Mouse (Mus musculus) heart, adult 18-20 months (tissue): ENCODE results near the gene Ccdc85c. TPM values are rescaled to one million over a fixed set of nuclear protein-coding genes. Genes with fewer than 3 reads are reported as not detected.
A peak's percentile ranks its signal among the peaks of the same experiment; 100 is the strongest.

ENCODE experiments used
- DNase-seq, 2 experiments: peaks; one replicate each; pipeline ENCODE4 v3.0.0; 2021 to 2022; ENCODE audit warnings: mixed read lengths in 1 of 2
- total RNA-seq, 2 experiments: library from RNA; stranded (reverse); gene quantifications; 2 replicates each; pipeline ENCODE4 v1.2.3; 2021

The Ccdc85c gene
- total RNA-seq, 2 experiments from 2014 or later, result 38.5 to 42.5 TPM

DNA sequence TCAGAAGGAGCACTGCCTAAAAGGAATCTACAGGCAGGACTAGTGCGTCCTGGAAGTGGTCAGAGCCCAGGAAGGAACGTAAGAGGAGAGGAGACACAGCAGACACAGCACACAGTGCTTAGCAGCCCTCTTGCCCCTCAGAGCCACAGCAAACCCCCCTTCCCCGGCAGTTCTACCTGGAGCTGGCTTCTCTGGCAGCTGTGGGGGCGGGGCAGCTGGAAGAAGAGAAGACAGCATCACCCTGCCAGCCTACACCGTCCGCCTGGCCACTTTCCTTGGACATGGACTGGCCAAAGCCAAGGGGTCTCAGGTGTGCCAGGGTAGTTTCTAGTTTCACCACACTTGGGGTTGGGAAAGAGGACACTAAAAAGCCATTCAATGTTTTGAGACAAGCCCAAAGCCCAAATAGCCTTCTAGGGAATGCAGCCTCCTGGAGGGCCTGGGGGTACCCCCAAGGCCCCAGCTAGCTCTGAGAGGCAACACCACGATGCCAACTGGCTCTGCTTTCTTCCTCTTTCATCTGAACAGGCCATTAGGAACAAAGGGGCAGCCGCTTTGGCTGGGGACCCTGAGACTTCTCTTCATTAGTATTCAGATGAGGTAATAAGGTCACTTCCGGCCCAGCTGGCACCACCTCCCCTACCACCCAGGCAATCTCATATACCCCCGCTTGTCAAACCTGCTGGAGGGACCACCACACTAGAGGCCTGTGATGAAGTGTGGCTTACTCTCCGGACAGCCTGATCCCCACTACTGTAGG is 58.4 kb downstream of the Ccdc85c start:
- DNase-seq, result no peak

DNA sequence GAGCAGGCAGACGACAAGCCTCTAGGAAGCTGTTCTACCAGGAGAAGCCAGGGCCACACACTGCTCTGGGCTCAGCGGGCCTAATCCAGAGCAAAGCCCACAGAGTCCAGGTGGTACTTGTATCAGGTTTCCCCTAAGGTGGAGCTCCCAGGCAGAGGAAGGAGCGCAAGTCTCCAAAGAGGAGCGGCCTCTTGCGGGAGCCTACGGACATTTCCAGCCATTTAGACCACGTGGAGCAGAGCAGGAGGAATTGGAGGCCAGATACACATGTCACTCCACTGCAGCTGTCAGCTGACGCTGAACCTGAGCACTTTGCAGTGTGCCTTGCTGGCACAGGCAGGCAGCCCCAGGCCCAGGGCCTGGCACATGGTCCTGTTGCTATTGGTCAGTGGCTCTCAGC is 60.1 kb downstream of the Ccdc85c start:
- DNase-seq, result no peak

DNA sequence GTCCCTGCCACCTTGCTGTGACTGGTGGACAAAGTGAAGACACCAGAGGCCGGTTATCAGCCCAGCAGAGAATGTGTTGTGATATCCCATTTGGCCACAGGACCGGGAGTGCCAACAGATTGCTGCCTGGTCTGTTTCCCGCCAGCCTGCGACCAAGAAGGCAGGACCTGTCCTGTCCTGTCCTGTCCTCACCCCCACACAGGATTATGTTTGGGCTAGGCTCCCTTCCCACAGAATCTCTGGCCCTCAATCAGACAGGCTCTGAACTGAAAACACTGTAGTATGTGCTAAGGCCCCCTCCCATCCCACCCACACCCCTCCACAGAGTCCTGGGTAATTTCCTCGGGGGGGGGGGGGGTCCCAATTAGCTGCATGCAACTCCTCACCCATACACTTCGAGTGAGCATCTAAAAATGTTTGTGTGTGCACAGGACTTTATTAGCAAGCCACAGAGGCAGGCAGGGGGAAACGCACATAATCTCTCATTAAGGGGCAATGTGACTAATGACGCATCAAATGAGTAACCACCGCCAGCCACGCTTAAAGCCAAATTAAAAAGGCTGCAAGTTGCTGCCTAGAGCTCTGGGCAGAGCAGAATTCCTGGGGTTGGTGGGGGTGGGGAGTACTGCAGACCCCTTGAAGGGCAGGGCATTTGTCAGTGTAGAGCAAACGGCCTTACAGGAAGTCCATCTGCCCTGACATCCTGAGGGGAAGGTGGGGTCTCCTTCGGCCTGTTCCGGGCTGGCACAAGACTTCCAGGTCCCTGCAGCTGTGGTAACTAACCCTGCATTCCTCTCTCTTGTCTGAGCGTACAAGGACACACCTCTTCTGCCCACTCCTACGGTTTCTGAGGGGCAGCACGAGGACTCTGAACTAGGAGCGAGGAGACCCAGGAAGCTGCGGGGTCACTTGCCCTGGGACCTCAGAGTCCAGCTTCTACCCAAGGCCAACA is 61.9 kb downstream of the Ccdc85c start:
- DNase-seq, result no peak

DNA sequence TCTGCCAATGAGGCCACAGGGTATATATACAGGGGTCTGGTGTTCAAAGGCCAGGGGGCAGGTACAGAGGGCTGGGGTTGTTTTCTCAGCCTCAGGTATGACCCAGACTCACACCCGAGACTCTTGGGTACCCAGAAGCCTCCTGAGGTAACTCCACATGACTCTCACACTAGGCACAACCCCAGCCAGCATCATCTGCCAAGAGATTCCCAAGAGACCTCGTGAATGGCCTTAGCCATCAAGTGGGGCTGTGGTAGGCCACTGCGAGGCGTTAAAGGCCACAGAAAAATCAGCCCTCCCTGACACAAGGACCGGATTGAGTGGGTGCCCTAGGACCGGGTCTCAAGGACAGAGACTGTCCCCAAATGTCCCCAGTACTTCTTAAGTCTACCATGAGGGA is 62.7 kb downstream of the Ccdc85c start:
- no peak for DNase-seq

DNA sequence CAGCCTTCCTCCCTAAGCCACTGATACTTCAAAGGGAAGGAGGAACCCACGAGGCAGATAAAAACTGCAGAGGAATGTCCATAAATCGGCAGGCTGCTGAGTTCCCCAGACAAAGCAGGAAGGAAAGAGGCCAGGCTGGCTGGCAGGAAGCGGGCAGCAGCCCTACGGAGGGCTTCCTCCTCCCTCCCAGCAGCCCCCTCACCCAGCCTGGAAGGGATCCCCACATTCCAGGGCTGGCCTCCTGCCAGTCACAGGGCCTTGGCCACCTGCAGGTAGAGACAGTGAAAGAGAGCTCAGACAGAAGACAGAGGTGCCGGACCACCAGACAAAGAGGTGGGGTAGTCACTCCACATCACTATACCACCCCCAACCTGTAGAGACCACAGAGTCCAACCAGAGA is 63.2 kb downstream of the Ccdc85c start:
- no peak for DNase-seq

DNA sequence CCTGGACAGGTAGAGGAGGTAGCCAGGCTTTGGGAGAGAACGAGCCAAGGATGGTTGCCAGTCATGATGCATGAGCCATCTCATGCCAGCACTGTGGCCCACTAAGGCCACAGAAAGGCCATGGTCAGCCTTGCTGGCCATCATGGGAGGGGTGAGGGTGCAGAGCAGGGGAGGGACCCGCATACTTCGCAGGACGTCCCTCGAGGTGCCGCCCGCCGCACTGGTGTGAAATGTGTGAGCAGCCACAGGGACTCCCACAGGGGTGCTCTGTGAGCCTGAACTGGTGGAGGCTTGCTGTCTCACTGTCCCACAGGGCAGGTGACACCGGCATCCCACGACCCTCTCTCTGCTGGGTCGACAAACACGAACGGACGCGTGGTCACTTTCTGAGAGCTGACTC is 64.6 kb downstream of the Ccdc85c start:
- no peak for DNase-seq

DNA sequence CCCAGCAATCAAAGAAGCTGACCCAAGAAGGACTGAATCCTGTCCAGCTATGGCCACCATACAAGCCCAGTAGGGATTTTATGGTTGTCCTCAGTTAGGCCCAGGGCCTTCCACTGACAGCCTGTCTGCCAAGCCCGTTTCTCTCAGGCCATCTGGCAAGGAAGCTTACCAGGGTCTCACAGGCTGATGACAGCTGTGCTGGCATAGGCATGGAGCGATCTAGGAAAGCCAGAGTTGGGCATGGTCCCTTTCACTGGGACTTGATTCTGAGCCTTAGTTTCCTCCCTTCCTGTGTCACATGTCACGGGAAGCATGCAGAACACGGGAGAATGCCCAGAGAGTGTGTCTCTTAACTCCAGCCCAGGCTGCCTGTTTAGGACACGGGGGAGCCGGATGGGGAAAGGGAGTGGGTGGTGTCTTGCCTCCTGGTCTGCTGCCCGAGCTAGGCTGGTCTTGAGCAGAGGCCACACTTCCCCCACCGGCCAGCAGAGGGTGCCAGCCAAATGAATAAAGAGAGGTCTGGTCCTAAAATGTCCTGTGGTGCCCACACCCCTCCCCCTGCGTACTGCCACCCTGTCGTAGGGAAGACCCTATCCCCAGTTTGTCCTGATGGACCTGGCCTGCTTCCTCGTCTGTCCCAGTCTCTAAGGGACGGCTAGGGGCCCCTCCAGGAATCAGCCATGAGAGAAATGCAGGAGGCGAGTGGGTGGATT is 66.3 kb downstream of the Ccdc85c start:
- DNase-seq, result peak; percentile 73 to 90

DNA sequence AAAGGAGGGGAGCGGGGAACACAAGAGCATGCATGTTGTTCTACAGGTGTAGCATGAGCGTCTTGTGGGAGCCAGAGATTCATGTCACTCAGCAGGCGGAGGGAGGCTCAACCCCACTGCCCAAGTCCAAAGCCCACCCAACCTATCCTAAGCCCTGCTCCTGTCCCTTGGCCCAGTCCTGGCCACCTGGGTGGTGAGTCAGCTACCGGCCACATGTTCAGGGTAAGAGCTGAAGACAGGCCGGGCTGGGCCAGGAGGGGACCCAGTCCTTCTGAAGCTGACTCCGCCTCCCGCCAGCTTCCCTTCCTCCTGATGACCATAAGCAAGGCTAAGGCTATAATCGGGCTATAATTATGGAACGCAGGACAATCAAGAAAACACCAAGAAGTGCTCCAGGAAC is 67.0 kb downstream of the Ccdc85c start:
- no peak for DNase-seq

DNA sequence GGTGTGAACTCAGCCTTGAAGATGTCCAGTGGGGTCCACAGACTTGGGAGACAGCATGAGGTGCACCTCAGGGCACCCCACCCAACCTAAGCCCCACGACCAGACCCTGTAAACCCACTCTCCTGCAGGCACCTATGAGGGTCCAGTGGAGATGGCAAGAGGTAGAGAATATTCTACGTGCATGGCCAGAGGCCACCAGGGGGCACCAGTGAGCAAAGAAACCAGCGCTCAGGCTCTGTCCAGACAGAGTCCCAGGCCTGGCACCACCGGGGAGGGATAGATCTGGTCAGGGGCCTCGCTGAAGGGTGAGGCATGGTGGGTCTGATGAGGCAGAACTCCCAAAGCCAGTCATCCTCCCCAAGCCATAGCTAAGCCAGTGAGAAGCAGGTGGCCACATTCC is 68.6 kb downstream of the Ccdc85c start:
- peak; percentile 54 to 90 for DNase-seq

DNA sequence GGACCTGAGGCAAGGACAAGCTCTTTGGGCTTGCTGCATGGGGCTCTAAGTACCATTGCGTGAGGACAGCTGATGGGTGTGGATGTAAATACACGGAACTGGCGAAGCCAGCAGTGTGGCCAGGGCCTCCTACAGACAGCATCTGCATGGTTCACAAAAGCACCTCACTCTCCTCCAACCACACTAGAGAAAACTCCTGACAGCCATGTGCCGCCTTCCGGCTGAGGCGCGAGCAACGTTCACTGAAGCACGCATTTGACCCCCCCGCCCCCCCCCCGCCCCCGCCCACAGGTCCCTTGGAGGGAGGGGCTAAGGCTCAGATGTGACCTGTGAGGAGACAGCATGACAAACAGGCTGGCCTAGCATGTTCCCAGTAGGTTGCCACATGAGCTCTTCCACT is 70.2 kb downstream of the Ccdc85c start:
- DNase-seq, result no peak

DNA sequence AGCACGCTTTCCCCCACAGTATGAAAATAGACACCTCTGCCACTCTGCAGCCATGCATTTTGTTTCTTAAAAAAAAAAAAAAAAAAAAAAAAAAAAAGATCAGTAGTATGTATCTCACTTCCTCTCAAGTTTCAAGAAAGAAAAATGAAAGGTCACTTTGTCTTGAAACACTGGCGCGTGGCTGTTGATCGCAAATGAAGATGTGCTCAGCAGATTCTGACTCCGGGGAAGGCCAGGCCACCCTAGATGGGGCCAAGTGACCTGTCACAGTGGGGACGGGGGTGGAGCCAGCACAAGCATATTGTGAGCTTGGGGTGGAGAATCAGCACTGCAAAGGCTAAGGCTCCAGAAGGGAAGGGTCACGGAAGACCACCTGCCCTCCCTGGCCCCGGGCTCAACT is 71.3 kb downstream of the Ccdc85c start:
- no peak for DNase-seq

DNA sequence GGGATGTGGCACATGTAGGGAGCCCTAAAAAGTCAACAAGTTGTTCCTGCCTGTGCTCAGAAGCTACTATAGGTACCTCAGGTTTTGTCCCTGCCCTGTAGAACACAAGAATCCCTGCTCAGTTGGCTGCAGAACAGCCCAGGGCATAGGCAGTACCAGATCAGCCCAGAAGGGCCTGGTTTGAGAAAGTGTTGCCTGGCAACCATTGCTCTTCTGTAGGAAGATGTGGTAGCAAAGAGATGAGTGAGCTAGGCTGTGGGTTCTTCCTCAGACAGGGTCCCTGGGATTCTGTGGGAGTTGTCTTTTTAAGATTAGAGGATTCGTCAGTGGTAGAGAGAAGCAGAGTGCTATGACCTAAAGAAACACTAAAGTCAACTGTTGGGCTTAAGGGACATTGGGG is 75.1 kb downstream of the Ccdc85c start:
- no peak for DNase-seq

DNA sequence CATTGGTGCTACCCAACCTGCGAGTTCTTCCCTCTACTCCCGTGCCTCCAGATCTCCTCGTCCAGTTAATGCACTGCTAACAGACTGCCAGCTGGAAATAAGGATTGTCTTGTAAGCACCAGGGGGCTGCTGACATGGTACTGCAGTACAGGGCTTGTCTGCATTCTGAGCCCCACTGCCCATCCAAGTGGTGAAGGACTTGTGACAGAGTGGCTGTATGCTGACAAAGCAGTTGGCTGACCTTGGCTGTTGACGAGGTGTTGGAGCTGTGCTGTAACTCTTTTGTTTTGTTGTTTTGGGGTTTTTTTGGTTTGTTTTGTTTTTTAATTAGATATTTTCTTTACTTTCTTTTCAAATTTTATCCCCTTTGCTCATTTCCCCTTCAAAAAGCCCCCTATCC is 76.8 kb downstream of the Ccdc85c start:
- DNase-seq, result no peak

DNA sequence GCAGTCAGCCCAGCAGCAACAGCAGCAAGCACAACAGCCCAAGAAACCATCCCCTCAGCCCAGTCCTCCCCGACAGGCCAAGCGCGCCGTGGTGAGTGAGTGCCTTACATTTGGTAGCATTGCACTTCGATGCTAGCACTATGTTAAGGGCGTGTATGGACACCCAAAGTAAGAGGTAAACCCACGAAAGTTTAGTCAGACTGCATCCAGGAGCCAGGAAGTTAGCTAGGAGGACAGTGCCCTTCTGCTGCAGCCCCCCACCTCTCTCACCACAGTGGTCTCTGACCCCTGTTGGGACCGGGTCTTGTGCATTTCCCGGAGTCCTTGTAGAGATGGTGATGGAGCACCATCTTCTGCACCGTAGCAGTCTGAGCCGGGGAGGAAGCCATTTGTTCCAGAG is 79.5 kb downstream of the Ccdc85c start:
- DNase-seq, result no peak

DNA sequence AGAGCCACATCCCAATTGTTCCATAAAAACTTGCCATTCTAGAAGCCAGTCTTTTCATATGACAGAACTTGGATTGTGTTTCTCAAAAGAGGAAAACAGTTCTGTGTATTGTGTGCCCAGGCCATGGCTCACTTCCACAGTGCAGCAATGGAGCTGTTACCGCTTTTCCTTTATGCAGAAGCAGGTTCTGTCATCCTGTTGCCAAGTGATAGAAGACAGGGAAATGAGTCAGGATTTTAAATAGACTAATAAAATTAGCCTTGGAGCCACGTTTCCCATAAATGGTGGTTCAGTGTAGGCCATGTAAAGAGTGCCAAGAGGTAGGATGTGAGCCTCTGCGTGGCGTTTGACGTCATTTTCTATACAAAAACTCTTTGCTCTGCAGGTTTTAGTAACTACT is 81.3 kb downstream of the Ccdc85c start:
- peak in 1 of 2 experiments; percentile 51 for DNase-seq

DNA sequence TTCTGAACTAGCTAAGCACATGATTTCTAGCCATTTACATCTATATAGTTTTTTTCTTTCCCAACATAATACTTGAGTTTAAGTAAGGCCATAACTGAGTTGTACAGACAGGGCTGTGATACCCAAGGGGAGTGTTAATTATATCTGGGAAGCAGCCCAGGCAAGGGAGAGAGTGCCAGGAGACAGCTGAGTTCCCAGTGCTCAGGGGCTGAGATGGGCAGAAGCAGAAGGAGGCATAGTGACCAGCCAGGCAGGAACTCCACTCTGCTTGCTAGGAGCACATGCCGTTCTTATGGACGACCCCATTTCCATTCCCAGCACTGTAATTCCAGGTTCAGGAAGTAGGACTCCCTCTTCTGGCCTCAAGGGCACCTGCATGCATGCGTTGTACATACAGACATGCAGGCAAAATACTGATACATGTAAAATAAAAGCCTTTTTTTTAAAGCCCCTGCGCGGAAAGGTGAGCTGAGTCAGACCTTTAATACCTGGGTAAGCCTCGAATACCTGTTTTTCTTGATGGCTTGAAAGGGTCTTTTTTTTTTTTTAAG is 87.6 kb downstream of the Ccdc85c start:
- DNase-seq, result no peak

DNA sequence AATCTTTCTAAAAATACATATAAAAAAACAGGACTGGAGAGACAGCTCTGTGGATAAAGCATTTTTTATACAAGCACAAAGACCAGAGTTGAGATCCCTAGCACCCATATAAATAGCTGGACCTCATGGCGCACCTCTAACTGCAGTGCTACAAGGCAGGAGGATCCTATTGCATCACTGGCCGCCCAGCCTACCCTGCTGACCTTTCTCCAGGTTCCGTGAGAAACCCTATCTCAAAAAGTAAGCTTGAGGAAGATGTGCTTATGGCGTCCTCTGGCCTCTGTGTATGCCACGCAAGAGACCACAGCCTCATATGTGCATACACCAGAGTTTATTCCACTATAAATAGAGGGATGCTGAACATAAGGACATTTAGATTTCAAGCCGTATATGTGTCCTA is 93.5 kb downstream of the Ccdc85c start:
- no peak for DNase-seq

DNA sequence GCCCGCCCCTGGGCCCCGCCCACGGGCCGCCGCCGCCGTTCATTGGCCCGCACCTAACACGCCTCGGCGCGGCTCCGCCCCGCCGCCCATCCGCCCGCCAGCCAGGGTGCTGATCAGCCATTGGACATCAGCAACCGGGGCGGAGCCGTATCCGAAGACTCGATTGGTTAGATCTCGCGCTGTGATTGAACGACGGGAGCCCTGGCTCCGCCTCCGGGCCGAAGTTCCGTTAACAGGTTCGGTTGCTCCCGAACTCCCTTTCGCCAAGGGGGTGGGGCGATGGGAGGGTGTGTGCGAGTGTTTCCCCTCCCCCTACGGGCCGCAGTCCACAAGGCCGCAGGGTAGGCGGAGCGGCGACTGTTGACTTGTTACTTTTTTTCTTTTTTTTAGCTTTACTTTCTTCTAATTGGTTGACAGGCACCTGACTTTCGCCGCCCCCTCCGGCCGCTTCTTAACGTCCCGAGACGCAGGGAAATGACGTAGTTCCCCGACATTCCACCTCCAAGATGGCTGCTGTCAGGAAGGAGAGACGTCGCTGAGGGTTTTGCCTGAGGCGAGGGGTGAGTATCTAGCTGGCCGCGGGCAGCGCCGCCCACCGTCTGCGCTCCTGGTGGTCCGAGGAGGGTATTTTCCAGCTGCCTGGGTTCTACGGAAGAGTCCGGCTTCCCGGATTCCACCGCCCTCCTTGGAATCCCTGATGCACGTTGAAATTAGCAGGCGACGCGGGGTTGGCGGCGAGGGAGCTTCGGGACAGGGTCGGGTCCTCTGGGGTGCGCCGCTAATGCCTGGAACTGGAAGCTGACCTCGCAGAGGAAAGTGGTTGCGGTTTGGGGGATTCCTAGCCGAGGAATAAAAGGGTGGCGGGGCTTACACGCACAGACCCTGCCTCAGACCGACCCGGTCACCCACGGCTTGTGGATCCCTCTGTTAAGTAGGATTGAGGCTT is 95.6 kb downstream of the Ccdc85c start, which contains the start of gene Ccnk:
Ccnk (plus strand) TSS at position 259 of the 946 bp plus-strand sequence.
- DNase-seq, result peak; percentile 99 to 100

DNA sequence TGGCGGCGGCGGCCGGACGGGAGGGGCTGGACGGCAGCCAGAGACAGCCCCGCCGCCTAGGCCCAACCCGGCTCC is 96.1 kb downstream of the Ccdc85c start, which contains the start of gene Setd3:
Setd3 (minus strand) TSS at position 69 of the 75 bp plus-strand sequence.
- DNase-seq, result no peak

DNA sequence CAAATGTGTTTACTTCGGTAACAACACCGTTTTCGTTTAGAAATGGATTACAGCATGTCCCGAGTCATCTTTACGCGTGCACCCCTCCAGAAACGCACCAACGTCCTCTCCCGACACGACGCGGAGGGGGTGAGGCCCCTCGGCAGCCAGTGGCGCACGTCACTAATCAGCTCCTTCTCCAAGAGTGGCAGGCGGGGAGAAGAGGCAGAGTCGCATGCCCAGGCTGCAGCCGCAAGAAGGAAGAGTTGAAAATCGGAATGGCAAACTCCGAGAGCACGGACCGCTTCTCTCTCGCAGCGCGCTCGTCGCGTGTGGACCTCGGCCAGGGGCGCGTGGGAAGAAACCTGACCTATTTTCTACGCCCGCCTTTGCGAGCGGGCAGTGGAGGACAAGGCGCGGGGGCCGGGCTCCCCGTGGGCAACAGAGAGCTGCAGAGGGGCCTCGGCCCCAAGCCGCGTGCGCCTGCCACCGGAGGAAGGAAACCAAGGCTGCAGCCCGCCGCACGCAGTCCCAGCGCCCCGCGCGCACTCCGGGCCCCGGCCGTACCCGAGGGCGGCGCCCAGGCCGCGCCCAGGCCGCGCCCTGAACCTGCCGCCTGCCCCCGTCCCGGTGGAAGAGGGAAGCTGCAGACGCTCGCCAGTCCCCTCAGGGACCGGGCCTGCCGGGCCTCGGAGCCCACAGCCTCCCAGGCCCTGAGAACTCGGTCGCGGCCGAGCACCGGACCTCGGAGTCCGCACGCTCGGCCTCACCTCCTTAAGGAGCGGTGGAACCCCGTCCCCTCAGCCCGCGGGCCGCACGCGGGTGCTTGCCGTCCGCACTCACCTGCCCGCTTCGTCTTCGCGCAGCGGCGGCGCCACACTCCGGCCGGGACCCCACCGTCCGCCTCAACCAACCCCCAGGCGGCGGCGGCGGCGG is 96.6 kb downstream of the Ccdc85c start:
- peak; percentile 51 to 63 for DNase-seq

DNA sequence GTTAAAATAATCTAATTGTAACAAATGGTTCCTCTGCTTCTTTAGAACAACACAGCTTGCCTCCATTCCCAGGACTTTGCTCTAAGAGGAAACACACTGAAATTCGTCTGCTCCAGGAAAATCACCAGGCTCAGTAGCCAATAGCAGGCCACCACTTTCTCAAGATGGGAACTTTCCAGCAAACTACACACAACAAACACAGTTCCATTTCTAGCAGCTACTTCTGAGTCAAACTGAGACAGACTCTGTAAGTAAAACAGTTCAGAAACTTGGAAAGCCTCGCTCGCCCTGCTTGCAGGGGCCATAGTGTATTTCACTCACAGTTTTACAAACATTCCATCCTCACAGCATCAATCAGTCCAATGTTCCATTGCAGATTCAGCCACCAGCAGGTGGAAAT is 98.9 kb downstream of the Ccdc85c start:
- DNase-seq, result no peak
